Mouse (Mus musculus) MEL (cell line): ENCODE data around the gene Ubap1l.

Experiments
- BHLHE40 ChIP-seq: IDR thresholded peaks from 2 replicates; pipeline ENCODE4 v1.6.1; 2012; ENCODE audit warnings: low read depth, mild to moderate bottlenecking, inconsistent platforms, low read length, improper control_type of control experiment, borderline replicate concordance
- CTCF ChIP-seq, 3 experiments: IDR thresholded peaks in 2 of 3; conservative IDR thresholded peaks in 1 of 3; 2 replicates each; pipeline ENCODE4 v1.5.1; 2011 to 2012; ENCODE audit warnings: low read length in 3 of 3, low read depth in 2 of 3, mild to moderate bottlenecking in 2 of 3, improper control_type of control experiment in 1 of 3, inconsistent platforms in 1 of 3, mixed read lengths in 1 of 3, moderate library complexity in 1 of 3; ENCODE audit not compliant: control insufficient read depth in 1 of 3, insufficient read depth in 1 of 3, poor library complexity in 1 of 3, severe bottlenecking in 1 of 3
- EP300 ChIP-seq, 2 experiments: IDR thresholded peaks; 2 replicates each; pipeline ENCODE4 v1.6.1; 2011; ENCODE audit warnings: improper control_type of control experiment in 2 of 2, low read length in 2 of 2, low read depth in 1 of 2, mild to moderate bottlenecking in 1 of 2
- GATA1 ChIP-seq: IDR thresholded peaks from 2 replicates; pipeline ENCODE4 v1.6.1; 2011; ENCODE audit warnings: low read depth, low read length, improper control_type of control experiment
- POLR2A ChIP-seq, 2 experiments: IDR thresholded peaks; 2 replicates each; pipeline ENCODE4 v1.6.1; 2011 to 2012; ENCODE audit warnings: low read length in 2 of 2, mild to moderate bottlenecking in 2 of 2, control low read depth in 1 of 2, improper control_type of control experiment in 1 of 2, low read depth in 1 of 2, moderate library complexity in 1 of 2; ENCODE audit not compliant: control insufficient read depth in 1 of 2, insufficient read depth in 1 of 2, poor library complexity in 1 of 2
- POLR2AphosphoS2 ChIP-seq: IDR thresholded peaks from 2 replicates; pipeline ENCODE4 v1.6.1; 2011; ENCODE audit warnings: low read length, improper control_type of control experiment
- RAD21 ChIP-seq: IDR thresholded peaks from 2 replicates; pipeline ENCODE4 v1.6.1; 2011; ENCODE audit warnings: mild to moderate bottlenecking, low read depth, low read length, improper control_type of control experiment
- RCOR1 ChIP-seq: IDR thresholded peaks from 2 replicates; pipeline ENCODE4 v1.6.1; 2012; ENCODE audit warnings: low read depth, mild to moderate bottlenecking, inconsistent platforms, low read length, improper control_type of control experiment
- TAL1 ChIP-seq: IDR thresholded peaks from 2 replicates; pipeline ENCODE4 v1.6.1; 2012; ENCODE audit warnings: mild to moderate bottlenecking, inconsistent platforms, low read length, moderate library complexity, mixed read lengths
- TBP ChIP-seq: IDR thresholded peaks from 2 replicates; pipeline ENCODE4 v1.8.0; 2011; ENCODE audit warnings: low read depth, low read length, improper control_type of control experiment
- TCF12 ChIP-seq: IDR thresholded peaks from 2 replicates; pipeline ENCODE4 v1.6.1; 2014; ENCODE audit warnings: low read depth, mild to moderate bottlenecking, inconsistent platforms, low read length, improper control_type of control experiment, moderate library complexity
- USF1 ChIP-seq: IDR thresholded peaks from 2 replicates; pipeline ENCODE4 v1.6.1; 2014; ENCODE audit warnings: low read depth, mild to moderate bottlenecking, inconsistent platforms, low read length, improper control_type of control experiment, moderate library complexity

DNA sequence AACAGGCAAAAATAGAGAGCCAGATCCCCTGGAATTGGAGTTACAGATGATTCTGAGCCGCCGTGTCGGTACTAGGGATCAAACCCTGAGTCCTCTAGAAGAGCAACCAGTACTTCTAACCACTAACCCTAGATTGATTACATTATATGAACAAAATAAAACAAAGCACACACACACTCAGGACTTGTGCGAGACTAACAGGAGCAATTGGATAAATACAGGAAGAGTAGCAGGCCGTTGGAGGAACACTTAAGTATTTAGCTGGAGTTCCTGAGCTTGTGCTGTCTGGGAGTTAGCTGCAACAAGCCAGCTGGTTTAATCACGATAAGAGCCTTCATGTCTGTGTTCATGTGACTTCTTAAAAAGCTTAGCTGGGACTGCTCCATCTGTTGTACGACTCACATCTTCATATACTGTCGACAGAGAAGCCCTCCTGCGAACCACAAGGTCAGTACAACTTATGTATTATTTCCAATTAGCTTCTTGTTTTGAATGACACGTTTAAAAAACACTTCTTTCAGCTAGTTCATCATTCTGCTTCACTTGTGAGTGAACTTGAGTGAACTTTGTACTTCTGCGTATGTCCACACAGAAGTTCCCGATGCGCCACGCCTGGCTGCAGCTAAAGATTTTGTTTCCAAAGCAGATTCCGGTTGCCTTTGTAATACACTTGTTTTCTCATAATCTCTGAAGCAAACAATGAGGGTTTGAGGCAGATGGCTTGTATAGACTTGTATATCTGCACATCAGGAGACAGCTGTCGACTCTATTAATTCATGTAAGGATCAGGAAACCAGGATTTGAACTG lies at the start of gene Ubap1l:
- no peak for TF ChIP-seq GATA1
- no peak for TF ChIP-seq TAL1
- TF ChIP-seq TCF12, result no peak
- no peak for TF ChIP-seq TBP
- no peak for TF ChIP-seq POLR2AphosphoS2
- TF ChIP-seq RAD21, result no peak
- no peak for TF ChIP-seq USF1
- TF ChIP-seq RCOR1, result no peak
- no peak for TF ChIP-seq CTCF (IDR thresholded peaks at IDR 0.05 in 2 of 3, conservative IDR thresholded peaks at IDR 0.05 in 1 of 3; ENCODE audit: control insufficient read depth in 1 of 3, insufficient read depth in 1 of 3, low read depth in 2 of 3, low read length in 3 of 3, poor library complexity in 1 of 3, severe bottlenecking in 1 of 3)
- TF ChIP-seq EP300 (IDR thresholded peaks at IDR 0.05; ENCODE audit: low read depth in 1 of 2, low read length in 2 of 2), result no peak
- no peak for TF ChIP-seq POLR2A (IDR thresholded peaks at IDR 0.05; ENCODE audit: control insufficient read depth in 1 of 2, insufficient read depth in 1 of 2, low read depth in 1 of 2, low read length in 2 of 2, poor library complexity in 1 of 2)
- no peak for TF ChIP-seq BHLHE40
